Mouse (Mus musculus) lung, embryonic 16.5 days (tissue): ENCODE data around the gene Gm45808. TPM values are rescaled to one million over a fixed set of nuclear protein-coding genes. Genes with fewer than 3 reads are reported as not detected.
A peak's percentile ranks its signal among the peaks of the same experiment; 100 is the strongest.

ENCODE experiments used
- ATAC-seq: fragments of 200-750 bp; cut with Nextera tagmentation; 2 replicates; pipeline ENCODE4 v1.8.0; 2017; ENCODE audit warnings: low read depth, mild to moderate bottlenecking, moderate library complexity
- H3K27ac ChIP-seq: fragments of 300-500 bp; sonication (generic); 2 replicates; pipeline ENCODE4 v1.5.1; 2014; ENCODE audit warnings: mild to moderate bottlenecking, control low read depth, low read length
- H3K27me3 ChIP-seq: fragments of 300-500 bp; sonication (generic); 2 replicates; pipeline ENCODE4 v1.6.1; 2014; ENCODE audit warnings: low read depth, low read length, mixed read lengths; ENCODE audit not compliant: control insufficient read depth, insufficient read depth
- H3K36me3 ChIP-seq: fragments of 300-500 bp; sonication (generic); 2 replicates; pipeline ENCODE4 v1.6.1; 2014; ENCODE audit warnings: low read length; ENCODE audit not compliant: control insufficient read depth, insufficient read depth
- H3K4me1 ChIP-seq: fragments of 300-500 bp; sonication (generic); replicated peaks from 2 replicates; pipeline ENCODE4 v1.6.1; 2014; ENCODE audit warnings: low read length, mixed read lengths; ENCODE audit not compliant: control insufficient read depth, insufficient read depth
- H3K4me2 ChIP-seq: fragments of 300-500 bp; sonication (generic); 2 replicates; pipeline ENCODE4 v1.6.1; 2014; ENCODE audit warnings: low read depth, low read length, control low read depth
- H3K4me3 ChIP-seq: fragments of 300-500 bp; sonication (generic); 2 replicates; pipeline ENCODE4 v1.5.1; 2014; ENCODE audit warnings: mild to moderate bottlenecking, low read length, control low read depth
- H3K9ac ChIP-seq: fragments of 300-500 bp; sonication (generic); 2 replicates; pipeline ENCODE4 v1.6.1; 2014; ENCODE audit warnings: low read length, control low read depth
- H3K9me3 ChIP-seq: fragments of 300-500 bp; sonication (generic); 2 replicates; pipeline ENCODE4 v1.6.1; 2016; ENCODE audit warnings: low read length; ENCODE audit not compliant: control insufficient read depth
- WGBS: fragments of 180-500 bp; shearing (Covaris S2); extraction: QIAGEN DNeasy Blood & Tissue Kit; methylation state at CpG from one replicate; pipeline ENCODE4 v1.1.7; 2014; 5-methylcytosine and 5-hydroxymethylcytosine counted together
- polyA plus RNA-seq: library from polyadenylated mRNA; unstranded; fragments of >200 nt; fragmentation: Nextera tagmentation; extraction: Ambion mirVana; gene quantifications from 2 replicates; pipeline ENCODE4 v1.2.1, GENCODE M21; 2015

Gm45808 gene
- polyA plus RNA-seq, 1 experiment from 2014 or later = not detected

GRCm38 (mm10) chr7:45447325-45447990 is 39.2 kb downstream of the Gm45808 start:
- no peaks in the 10 kb centered on the region; the same call in 1 of the 2 replicates for H3K4me1 ChIP-seq
- H3K4me3 ChIP-seq = no peak overlapping the region
- H3K4me2 ChIP-seq = no peak overlapping the region
- H3K9me3 ChIP-seq = no peaks in the 10 kb centered on the region
- no peaks in the 10 kb centered on the region for H3K27me3 ChIP-seq
- whole genome bisulfite sequencing = 30% methylated on average over 11 of the region's 11 CpGs
- no peak overlapping the region for H3K27ac ChIP-seq
- peak; percentile 41; the same call in 1 of the 2 replicates for ATAC-seq
- H3K9ac ChIP-seq = no peak overlapping the region
- H3K36me3 ChIP-seq = peaks cover 44% of the 10 kb centered on the region

GRCm38 (mm10) chr7:45446589-45446988 is 40.0 kb downstream of the Gm45808 start:
- H3K27me3 ChIP-seq = no peaks in the 10 kb centered on the region
- peaks cover 39% of the 10 kb centered on the region for H3K36me3 ChIP-seq
- H3K4me1 ChIP-seq = no peaks in the 10 kb centered on the region; the same call in 1 of the 2 replicates
- no peak for ATAC-seq
- no peaks in the 10 kb centered on the region for H3K9me3 ChIP-seq
- no peak overlapping the region for H3K9ac ChIP-seq
- H3K27ac ChIP-seq = no peak overlapping the region
- no peak overlapping the region for H3K4me3 ChIP-seq
- no peak overlapping the region for H3K4me2 ChIP-seq

GRCm38 (mm10) chr7:45443526-45444420 is 42.8 kb downstream of the Gm45808 start:
- no peak overlapping the region for H3K4me3 ChIP-seq
- no peaks in the 10 kb centered on the region; the same call in 1 of the 2 replicates for H3K4me1 ChIP-seq
- H3K36me3 ChIP-seq = peaks cover 43% of the 10 kb centered on the region
- 67% methylated on average over 22 of the region's 22 CpGs for WGBS
- H3K27ac ChIP-seq = no peak overlapping the region
- no peaks in the 10 kb centered on the region for H3K27me3 ChIP-seq
- no peak overlapping the region for H3K9ac ChIP-seq
- no peak for ATAC-seq
- H3K4me2 ChIP-seq = no peak overlapping the region
- H3K9me3 ChIP-seq = no peaks in the 10 kb centered on the region

GRCm38 (mm10) chr7:45437521-45438276 is 48.9 kb downstream of the Gm45808 start, which contains the start of gene Ruvbl2:
Ruvbl2 (minus strand) TSS chr7:45438096.
- H3K27me3 ChIP-seq = no peaks in the 10 kb centered on the region
- H3K9me3 ChIP-seq = no peaks in the 10 kb centered on the region
- ATAC-seq = no peak
- no peak within 1 kb of the TSS for H3K4me3 ChIP-seq
- peaks cover 11% of the 10 kb centered on the region for H3K36me3 ChIP-seq
- WGBS = 22% methylated on average over 19 of the region's 19 CpGs
- H3K4me2 ChIP-seq = peak within 1 kb of the TSS; percentile 18
- H3K27ac ChIP-seq = no peak within 1 kb of the TSS
- H3K4me1 ChIP-seq = peaks cover 33% of the 10 kb centered on the region
- H3K9ac ChIP-seq = peak within 1 kb of the TSS; percentile 35

- no peak overlapping the region for H3K27ac ChIP-seq
- H3K4me3 ChIP-seq = no peak overlapping the region
- H3K9me3 ChIP-seq = no peaks in the 10 kb centered on the region
- H3K4me1 ChIP-seq = peaks cover 33% of the 10 kb centered on the region
- no peak for ATAC-seq
- H3K9ac ChIP-seq = peak overlapping the region; percentile 35
- no peaks in the 10 kb centered on the region for H3K27me3 ChIP-seq
- WGBS = 48% methylated on average over 6 of the region's 6 CpGs
- H3K36me3 ChIP-seq = peaks cover 11% of the 10 kb centered on the region
- H3K4me2 ChIP-seq = peak overlapping the region; percentile 16
Measured at GRCm38 (mm10) chr7:45437046-45437445, 49.6 kb downstream of the Gm45808 start.

GRCm38 (mm10) chr7:45436444-45436843 is 50.2 kb downstream of the Gm45808 start:
- Histone ChIP-seq H3K9me3 (no peaks in the 10 kb centered on the region), H3K27me3 (no peaks in the 10 kb centered on the region), H3K36me3 (peaks cover 14% of the 10 kb centered on the region), H3K4me3 (no peak overlapping the region), H3K4me1 (peaks cover 33% of the 10 kb centered on the region), H3K27ac (no peak overlapping the region), H3K9ac (peak overlapping the region; percentile 26; the same call in 1 of the 2 replicates), H3K4me2 (peak overlapping the region; percentile 75)
- ATAC-seq = no peak
- 79% methylated on average over 5 of the region's 5 CpGs for WGBS

- ATAC-seq = no peak
- Histone ChIP-seq H3K4me2 (peak overlapping the region; percentile 75), H3K36me3 (peaks cover 10% of the 10 kb centered on the region), H3K27ac (peak overlapping the region; percentile 92), H3K9ac (peak overlapping the region; percentile 89), H3K9me3 (no peaks in the 10 kb centered on the region), H3K27me3 (no peaks in the 10 kb centered on the region), H3K4me1 (peaks cover 33% of the 10 kb centered on the region), H3K4me3 (peak overlapping the region; percentile 69)
- 1% methylated on average over 16 of the region's 16 CpGs for WGBS
Measured at GRCm38 (mm10) chr7:45435038-45435437, 51.6 kb downstream of the Gm45808 start.

- H3K36me3 ChIP-seq = peaks cover 5% of the 10 kb centered on the region; the same call in 1 of the 2 replicates
- H3K27me3 ChIP-seq = no peaks in the 10 kb centered on the region
- peak; percentile 98 for ATAC-seq
- under 1% methylated on average over 45 of the region's 45 CpGs for WGBS
- H3K4me2 ChIP-seq = peak within 1 kb of the TSS; percentile 87
- peak within 1 kb of the TSS; percentile 88 for H3K4me3 ChIP-seq
- H3K9me3 ChIP-seq = no peaks in the 10 kb centered on the region
- H3K4me1 ChIP-seq = peaks cover 33% of the 10 kb centered on the region
- peak within 1 kb of the TSS; percentile 89 for H3K9ac ChIP-seq
- H3K27ac ChIP-seq = peak within 1 kb of the TSS; percentile 92
Measured at GRCm38 (mm10) chr7:45434203-45435015, 52.2 kb downstream of the Gm45808 start, which contains the start of gene Gys1. Gys1 (plus strand) TSS chr7:45434844.
